Mouse (Mus musculus) R1 (cell line): ENCODE measurements at regions not wholly inside any gene's neighbourhood (a gene's known extent, or its start where the extent isn't known, plus 50 kb on each side); places are given as distances from the start of the nearest gene placed in this dataset.
A peak's percentile ranks its signal among the peaks of the same experiment; 100 is the strongest.

Experiments
- DNase-seq: peaks from one replicate; pipeline ENCODE4 v3.0.0-alpha.2; 2018; ENCODE audit warnings: low read depth, low spot score

- DNase-seq: no peak
Measured at GRCm38 (mm10) chr16:9339456-9339855, 509.6 kb downstream of the 1810013L24Rik start.

DNA sequence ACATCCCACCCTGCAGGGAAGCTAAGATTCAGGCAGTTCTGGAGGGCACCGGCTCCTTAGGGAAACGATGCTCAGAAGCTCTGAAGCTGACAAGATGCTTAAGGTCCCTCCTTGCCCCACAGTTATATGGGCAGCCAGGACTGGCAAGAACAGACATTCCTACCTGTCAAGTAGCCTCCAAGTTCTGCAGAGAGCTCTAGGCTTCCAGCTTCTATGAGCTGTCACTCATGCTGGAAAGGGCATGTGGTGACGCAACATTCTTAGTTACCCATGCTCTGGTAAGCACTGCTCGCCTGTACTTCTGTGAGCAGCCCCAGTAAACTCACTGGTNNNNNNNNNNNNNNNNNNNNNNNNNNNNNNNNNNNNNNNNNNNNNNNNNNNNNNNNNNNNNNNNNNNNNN lies 511.3 kb downstream of the 1810013L24Rik start:
- no peak for DNase-seq

DNA sequence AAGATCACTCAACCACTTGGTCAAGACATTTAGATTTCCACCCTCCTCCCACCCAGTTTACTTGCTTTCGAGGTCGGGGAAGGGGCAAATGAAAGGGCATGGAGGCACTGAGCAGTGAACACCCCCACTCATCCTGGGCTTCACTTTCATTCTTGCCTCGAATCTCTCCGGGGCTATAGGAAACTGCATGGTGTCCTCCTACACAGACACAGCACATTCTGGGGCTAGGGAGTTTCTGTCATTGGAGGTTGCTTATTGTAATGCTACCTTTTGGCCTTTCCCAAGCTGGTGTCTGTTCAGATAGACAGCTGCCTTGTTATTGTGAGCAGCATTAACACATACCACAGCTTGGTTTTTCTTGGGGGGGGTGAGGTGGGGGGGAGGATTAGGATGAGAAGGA lies 523.9 kb downstream of the 1810013L24Rik start:
- peak; percentile 64 for DNase-seq

GRCm38 (mm10) chr16:9354331-9355030 lies 524.6 kb downstream of the 1810013L24Rik start:
- DNase-seq: peak; percentile 58

DNA sequence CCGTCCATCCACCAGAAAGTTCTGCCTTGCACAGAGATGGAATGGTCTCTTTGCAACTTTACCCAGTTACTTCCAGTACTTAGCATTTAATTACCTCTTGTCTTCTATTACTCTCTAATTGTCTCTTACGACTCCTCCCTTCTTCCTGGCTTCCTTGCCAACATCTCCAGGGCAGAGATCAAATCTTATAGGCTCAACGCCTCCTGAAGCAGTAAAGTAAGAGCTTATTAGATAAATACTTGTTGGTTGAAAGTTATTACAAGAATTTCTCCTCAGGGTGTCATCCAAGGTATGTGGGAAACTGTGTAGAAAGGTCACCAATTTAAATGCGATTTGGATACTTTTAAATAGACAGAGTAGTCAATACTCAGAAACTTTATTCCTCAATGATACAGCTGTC lies 528.8 kb downstream of the 1810013L24Rik start:
- no peak for DNase-seq

GRCm38 (mm10) chr16:9359399-9360135 lies 529.7 kb downstream of the 1810013L24Rik start:
- no peak for DNase-seq

- DNase-seq: no peak
Measured at GRCm38 (mm10) chr16:9360741-9361255, 530.9 kb downstream of the 1810013L24Rik start.

- peak; percentile 44 for DNase-seq
Measured at GRCm38 (mm10) chr16:9362116-9362515, 532.2 kb downstream of the 1810013L24Rik start.

DNA sequence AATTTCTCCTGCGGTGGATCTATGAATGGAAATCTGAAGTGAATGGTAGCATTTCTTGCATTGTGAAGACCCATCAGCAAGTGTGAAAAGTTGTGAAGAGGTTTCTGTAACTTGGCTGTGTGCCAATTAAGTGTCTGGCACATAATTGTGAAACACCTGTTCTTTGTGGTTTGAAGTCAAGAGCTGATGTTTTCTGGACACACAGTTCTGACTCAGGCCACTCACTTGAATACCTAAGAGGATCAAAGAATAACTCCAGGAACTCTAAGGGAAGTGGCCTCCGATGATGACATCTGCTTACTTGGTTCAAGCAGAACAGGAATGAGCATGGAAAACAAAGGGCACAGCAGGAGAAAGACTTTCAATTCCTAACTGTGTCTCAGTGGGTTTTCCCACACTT lies 534.2 kb downstream of the 1810013L24Rik start:
- DNase-seq: peak; percentile 62

- DNase-seq: peak; percentile 93
Measured at GRCm38 (mm10) chr16:9390986-9391385, 561.1 kb downstream of the 1810013L24Rik start.

DNA sequence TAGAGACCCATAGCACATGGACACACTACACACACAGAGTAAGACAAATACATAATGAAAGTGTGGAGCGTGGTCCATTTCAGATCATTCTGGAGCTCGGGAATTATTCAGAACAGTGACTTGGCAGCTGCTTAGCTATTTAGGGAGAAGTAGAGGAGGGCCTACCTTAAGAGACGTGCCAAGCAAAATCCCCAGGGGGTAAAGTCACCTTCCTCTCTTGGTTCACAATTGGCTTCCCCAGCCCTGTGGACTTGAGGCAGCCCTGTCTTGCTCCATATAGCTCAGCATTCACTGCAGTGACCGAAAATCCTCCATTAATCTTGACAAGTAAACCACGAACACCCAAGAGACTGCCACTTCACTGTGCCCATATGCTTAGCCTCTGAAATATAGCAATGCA lies 574.8 kb downstream of the 1810013L24Rik start:
- DNase-seq: no peak

GRCm38 (mm10) chr16:9408196-9408595 lies 578.3 kb downstream of the 1810013L24Rik start:
- no peak for DNase-seq

DNA sequence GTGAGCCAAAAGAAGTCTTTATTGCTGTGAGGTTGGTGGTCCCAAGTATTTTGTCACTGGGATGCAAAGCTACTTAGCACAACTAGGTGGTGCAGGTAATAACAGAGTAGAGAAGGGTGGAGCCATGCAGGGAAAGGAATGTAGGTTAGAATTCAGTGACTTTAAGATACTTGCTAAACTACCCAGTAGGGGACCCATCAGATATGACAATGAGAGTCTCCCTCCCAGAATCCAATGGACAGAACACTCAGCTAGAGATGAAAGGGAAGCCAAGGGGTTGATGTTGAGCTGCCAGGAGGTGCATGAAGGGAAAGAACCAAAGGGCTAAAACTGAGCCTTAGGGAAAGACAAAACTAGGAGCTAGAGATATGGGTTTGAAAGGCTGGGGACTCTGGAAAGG lies 564.9 kb downstream of the Grin2a start:
- peak; percentile 80 for DNase-seq

- no peak for DNase-seq
Measured at GRCm38 (mm10) chr16:9439300-9439856, 556.0 kb downstream of the Grin2a start.

DNA sequence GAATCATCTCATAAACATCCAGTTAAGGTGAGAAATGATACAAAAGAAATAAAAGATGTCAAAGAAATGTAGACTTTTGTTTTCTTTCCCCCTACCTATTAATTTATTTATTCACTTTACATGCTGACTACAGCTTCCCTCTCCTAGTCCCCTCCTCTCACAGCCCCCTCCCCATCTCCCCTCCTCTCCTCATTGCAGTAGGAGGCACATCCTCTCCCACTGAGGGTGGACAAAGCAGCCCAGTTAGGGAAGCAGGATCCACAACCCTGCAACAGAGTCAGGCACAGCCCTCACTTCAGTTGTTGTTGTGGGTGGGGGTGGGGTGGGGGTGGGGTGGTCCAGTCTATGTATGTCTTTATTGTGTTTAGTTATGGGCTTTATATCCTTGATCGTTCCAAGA lies 555.5 kb downstream of the Grin2a start:
- DNase-seq: no peak

- no peak for DNase-seq
Measured at GRCm38 (mm10) chr16:9452058-9452457, 543.3 kb downstream of the Grin2a start.

DNA sequence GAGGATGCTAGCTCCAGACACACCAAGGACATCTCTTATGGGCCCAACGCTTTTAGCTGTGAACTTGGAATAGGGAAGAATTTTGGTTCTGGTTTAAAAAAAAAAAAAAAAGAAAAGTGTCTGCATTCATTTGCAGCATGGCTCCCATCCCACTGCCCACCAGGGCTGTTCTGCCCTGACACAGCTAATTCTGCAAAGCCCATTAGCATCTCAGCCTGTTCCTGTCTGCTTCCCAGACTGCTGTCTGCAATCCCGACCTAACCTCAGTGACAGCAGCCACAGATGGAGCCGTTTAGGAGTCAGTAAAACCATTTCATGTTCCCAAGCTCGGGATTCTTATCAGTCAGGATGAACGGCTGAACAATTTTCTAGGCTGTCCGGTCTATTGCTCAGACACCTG lies 537.8 kb downstream of the Grin2a start:
- DNase-seq: no peak

DNA sequence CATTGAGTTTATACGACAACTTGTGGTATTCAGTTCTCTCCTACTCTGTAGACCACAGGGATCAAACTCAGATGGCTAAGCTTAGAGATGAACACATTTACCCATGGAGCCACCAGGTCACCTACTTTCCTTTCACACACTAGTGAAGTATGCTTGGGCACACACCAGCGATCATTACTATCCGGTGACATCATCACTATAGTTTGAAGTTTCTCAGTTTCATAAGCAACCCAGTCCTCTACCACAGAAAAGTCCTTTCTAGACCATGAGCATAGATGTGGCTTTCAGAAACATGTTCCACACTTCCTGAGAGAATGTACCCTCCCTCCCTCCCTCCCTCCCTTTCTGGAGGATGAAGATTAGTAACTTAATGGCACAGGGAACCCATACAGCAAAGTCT lies 532.9 kb downstream of the Grin2a start:
- no peak for DNase-seq

DNA sequence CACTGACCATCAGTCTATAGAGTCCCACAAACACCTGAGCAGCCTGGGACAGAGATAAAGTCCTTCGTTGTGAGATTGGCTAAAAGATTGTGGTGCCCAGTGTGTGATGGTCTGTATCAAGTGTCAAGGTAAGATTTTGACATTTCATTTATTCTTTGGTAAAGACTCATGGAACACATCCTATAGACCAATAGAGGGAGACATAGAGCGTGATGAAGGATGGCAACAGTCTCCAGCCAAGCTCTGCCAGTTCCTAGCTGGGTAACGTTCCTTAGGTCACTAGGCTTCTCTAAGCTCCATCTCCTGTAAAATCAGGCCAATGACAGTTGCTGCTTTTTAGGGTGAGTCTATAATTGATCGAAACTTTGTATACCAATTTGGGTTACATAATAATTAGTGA lies 526.0 kb downstream of the Grin2a start:
- DNase-seq: peak; percentile 49

GRCm38 (mm10) chr16:9485291-9485690 lies 510.1 kb downstream of the Grin2a start:
- no peak for DNase-seq

GRCm38 (mm10) chr16:9498301-9498700 lies 497.1 kb downstream of the Grin2a start:
- no peak for DNase-seq

DNA sequence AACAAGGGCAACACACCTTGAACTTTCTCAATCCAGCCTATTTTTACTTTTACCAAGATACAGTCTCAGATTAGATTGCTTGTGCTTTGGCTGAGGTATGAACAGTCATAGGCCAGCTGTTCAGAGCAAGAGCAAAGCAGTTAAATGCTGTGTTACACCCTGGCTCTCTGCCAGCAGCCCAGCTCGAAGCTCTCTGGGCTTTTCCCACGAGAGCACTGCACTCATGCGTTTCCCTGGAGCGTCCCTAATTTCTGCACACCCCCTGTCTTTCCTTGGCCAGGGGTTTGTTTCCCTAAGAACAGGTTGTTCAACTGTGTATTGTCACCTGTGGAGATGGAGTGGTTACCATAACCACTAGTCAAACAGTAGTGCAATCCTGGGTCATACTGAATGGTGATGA lies 493.6 kb downstream of the Grin2a start:
- DNase-seq: peak; percentile 14

DNA sequence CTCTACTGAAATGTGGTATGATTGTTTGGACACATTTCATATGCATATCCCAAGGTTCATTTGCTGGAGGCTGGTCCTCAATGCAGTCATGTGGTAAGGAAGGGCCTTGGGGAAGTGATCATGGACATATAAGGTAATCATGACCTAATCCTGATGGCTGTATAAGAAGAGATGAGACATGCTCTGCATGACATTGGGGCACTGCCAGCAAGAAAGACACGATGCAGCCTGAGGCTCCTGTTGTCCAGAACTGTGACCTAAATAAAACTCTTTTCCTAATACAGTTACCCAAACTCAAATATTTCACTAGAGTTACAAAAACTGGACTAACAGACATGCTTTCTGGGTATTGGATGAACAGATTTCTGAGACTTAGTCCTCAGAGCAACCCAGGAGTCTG lies 485.7 kb downstream of the Grin2a start:
- no peak for DNase-seq
